Mouse (Mus musculus) heart, adult 2 months (tissue): Measurements from ENCODE around the gene Atrnl1.

ENCODE experiments used
- CTCF ChIP-seq: fragments of 200-600 bp; IDR thresholded peaks from 2 replicates; pipeline ENCODE4 v1.8.1; 2022; ENCODE audit warnings: antibody characterized with exemption, mild to moderate bottlenecking, moderate library complexity
- POLR2A ChIP-seq: fragments of 200-500 bp; IDR thresholded peaks from 2 replicates; pipeline ENCODE4 v1.6.1; 2011; ENCODE audit warnings: mild to moderate bottlenecking, low read depth, low read length, control low read depth; ENCODE audit not compliant: insufficient read depth

DNA sequence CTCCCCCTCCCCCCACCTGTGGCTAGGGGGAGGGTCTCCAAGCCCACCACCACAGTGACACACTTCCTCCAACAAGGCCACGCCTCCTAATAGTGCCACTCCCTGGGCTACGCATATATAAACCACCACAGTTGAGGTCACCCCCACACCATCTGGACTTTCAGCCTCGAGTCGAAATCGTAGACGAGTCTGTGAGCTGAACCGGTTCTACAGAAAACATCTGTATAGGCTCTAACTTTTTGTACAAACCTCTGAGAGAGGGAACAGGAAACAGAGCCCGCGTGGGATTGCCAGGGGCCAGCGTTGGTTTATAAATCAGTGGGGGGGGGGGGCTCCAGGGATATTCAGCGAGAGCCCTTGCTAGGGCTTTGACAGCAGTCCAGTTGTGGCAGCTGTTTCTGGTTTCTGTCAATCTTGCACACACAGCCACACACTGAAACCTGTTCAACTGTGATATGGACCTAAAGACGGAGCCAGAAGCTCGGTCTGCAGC, 508.9 kb downstream of the Atrnl1 start:
- TF ChIP-seq CTCF (no peak), POLR2A (no peak)
